Mouse (Mus musculus): ENCODE measurements around the gene Psmc1. TPM values are rescaled to one million over a fixed set of nuclear protein-coding genes. Genes with fewer than 3 reads are reported as not detected.

Psmc1 gene
- polyA plus RNA-seq, 1 experiment: 165 TPM

DNA sequence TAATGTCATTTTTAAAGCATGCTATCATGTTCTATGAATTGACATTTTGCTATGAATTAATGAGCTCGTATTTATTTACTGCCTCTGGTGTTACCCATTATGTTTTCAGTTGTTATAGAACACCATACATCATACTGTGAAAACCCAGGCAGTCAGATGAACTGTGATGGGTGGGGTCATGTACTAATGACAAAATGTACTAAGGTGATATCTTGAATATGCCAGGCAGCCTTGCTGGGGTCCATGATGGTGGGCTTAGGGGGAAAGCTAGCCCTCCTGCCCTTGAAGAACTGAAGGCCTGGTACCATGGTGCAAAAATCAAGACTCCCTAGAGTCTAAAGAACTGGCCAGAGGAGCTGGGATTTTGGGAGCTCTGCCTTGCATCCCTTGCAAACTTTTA is 57.5 kb downstream of the Psmc1 start:
- peaks cover 6% of the 10 kb centered on the region; the same call in 1 of the 2 replicates for H3K4me1 ChIP-seq (ENCODE audit: control insufficient read depth, insufficient read depth, low read length)
- TF ChIP-seq POLR2A (IDR thresholded peaks at IDR 0.05; ENCODE audit: borderline replicate concordance, control insufficient read depth, low read depth, low read length) (no peak), CTCF (IDR thresholded peaks at IDR 0.05; ENCODE audit: control insufficient read depth, insufficient read depth, low read length) (no peak)
- WGBS: 73% methylated on average over 1 of the region's 1 CpGs
- H3K27ac ChIP-seq (ENCODE audit: control insufficient read depth, insufficient read depth, low read depth, low read length, poor library complexity): no peak overlapping the region
- H3K4me3 ChIP-seq (replicated peaks; ENCODE audit: control insufficient read depth, low read depth, low read length): no peak overlapping the region

DNA sequence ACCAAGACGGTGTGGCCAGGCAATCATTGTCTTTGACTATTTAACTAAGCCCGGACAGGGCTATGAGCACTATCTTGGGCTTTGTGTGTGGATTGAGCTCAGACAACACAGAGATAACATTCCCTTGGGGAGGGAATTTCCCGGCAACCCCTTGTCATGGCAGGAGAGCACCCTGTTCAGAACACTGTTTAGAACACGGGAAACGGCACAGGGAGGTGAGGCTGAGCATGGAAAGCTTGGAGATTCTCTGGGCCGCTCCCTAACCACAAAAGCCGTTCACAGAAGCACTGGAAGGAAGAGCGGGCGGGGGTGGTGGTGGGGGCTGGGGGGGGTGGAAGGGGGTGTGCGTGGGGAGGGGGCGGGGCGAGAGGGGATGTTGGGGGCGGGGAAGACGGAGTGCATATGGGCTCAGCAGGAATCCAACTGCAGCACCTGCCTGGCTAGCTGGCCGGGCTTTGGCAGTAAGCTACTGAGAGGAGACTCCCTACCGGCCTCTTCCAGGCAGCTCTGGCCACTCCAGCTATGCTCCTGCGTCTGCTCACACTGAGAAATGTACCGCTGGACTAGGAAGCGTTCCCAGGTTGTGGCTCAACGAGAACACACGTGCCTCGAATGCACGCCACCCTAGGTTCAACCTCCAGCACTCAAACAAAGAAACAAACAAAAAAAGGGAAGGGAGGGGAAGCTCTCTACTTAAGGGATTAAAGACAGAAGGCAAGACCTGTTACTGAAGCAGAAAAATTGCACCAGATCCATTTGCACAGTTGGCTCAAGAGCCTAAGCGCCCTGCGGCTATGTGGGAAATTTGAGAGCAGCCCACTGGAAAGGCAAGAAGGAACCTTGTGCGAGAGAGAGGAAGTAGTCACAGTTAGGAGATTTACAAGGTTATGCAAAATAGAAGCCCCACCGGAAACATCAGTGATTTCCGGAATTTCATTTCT is 58.2 kb downstream of the Psmc1 start:
- H3K4me1 ChIP-seq (ENCODE audit: control insufficient read depth, insufficient read depth, low read length): peaks cover 6% of the 10 kb centered on the region; the same call in 1 of the 2 replicates
- no peak for TF ChIP-seq POLR2A (IDR thresholded peaks at IDR 0.05; ENCODE audit: borderline replicate concordance, control insufficient read depth, low read depth, low read length)
- TF ChIP-seq CTCF (IDR thresholded peaks at IDR 0.05; ENCODE audit: control insufficient read depth, insufficient read depth, low read length): no peak
- no peak overlapping the region for H3K4me3 ChIP-seq (replicated peaks; ENCODE audit: control insufficient read depth, low read depth, low read length)
- H3K27ac ChIP-seq (ENCODE audit: control insufficient read depth, insufficient read depth, low read depth, low read length, poor library complexity): peak overlapping the region; percentile 44
- 4% methylated on average over 27 of the region's 28 CpGs for WGBS

GRCm38 (mm10) chr12:100172481-100172880 is 62.5 kb downstream of the Psmc1 start:
- H3K4me3 ChIP-seq (replicated peaks; ENCODE audit: control insufficient read depth, low read depth, low read length): no peak overlapping the region
- TF ChIP-seq CTCF (IDR thresholded peaks at IDR 0.05; ENCODE audit: control insufficient read depth, insufficient read depth, low read length): no peak
- H3K27ac ChIP-seq (ENCODE audit: control insufficient read depth, insufficient read depth, low read depth, low read length, poor library complexity): no peak overlapping the region
- 84% methylated on average over 7 of the region's 7 CpGs for WGBS
- peaks cover 6% of the 10 kb centered on the region; the same call in 1 of the 2 replicates for H3K4me1 ChIP-seq (ENCODE audit: control insufficient read depth, insufficient read depth, low read length)

Other genes starting within 250 kb of the Psmc1 start
- 4.7 and 7.1 TPM in 2 replicates for gene Efcab11, start 225.7 kb upstream of the Psmc1 start, polyA plus RNA-seq (2011; ENCODE audit: insufficient read depth, insufficient read length, low replicate concordance, missing spikeins)
- 10.4 and 25.1 TPM in 2 replicates for gene Tdp1, start 225.6 kb upstream of the Psmc1 start, polyA plus RNA-seq (2011; ENCODE audit: insufficient read depth, insufficient read length, low replicate concordance, missing spikeins)
- 0.82 TPM in 1 of 2 replicates, not detected in the other for gene Kcnk13, start 145.7 kb upstream of the Psmc1 start, polyA plus RNA-seq (2011; ENCODE audit: insufficient read depth, insufficient read length, low replicate concordance, missing spikeins)
- gene Nrde2, start 49.5 kb downstream of the Psmc1 start, polyA plus RNA-seq (2011; ENCODE audit: insufficient read depth, insufficient read length, low replicate concordance, missing spikeins): 10.0 and 19.8 TPM in 2 replicates
- gene Calm1, start 89.3 kb downstream of the Psmc1 start, polyA plus RNA-seq (2011; ENCODE audit: insufficient read depth, insufficient read length, low replicate concordance, missing spikeins): 105 and 143 TPM in 2 replicates

Measured in bone marrow, adult 2 months (tissue).